Mouse (Mus musculus) kidney, adult 2 months (tissue): ENCODE data around the gene Gjc1. TPM values are rescaled to one million over a fixed set of nuclear protein-coding genes. Genes with fewer than 3 reads are reported as not detected.
A peak's percentile ranks its signal among the peaks of the same experiment; 100 is the strongest.

Experiments
- DNase-seq: peaks from one replicate; pipeline ENCODE4 v3.0.0; 2021
- H3K27ac ChIP-seq: fragments of 200-500 bp; 2 replicates; pipeline ENCODE4 v1.5.1; 2012; ENCODE audit warnings: low read depth, low read length, control low read depth, inconsistent platforms; ENCODE audit not compliant: insufficient read depth
- H3K27me3 ChIP-seq: fragments of 200-500 bp; replicated peaks from 2 replicates; pipeline ENCODE4 v1.6.1; 2012; ENCODE audit warnings: mild to moderate bottlenecking, moderate library complexity, low read length, inconsistent platforms; ENCODE audit not compliant: control insufficient read depth, insufficient read depth
- H3K36me3 ChIP-seq: fragments of 200-500 bp; 2 replicates; pipeline ENCODE4 v1.6.1; 2012; ENCODE audit warnings: mild to moderate bottlenecking, moderate library complexity, low read length, inconsistent platforms; ENCODE audit not compliant: control insufficient read depth, insufficient read depth
- H3K4me1 ChIP-seq: fragments of 200-500 bp; 2 replicates; pipeline ENCODE4 v1.6.1; 2011; ENCODE audit warnings: low read length; ENCODE audit not compliant: control insufficient read depth, insufficient read depth
- H3K4me3 ChIP-seq: fragments of 200-500 bp; 2 replicates; pipeline ENCODE4 v1.5.1; 2011; ENCODE audit warnings: mild to moderate bottlenecking, low read depth, low read length, control low read depth; ENCODE audit not compliant: insufficient read depth
- CTCF ChIP-seq: fragments of 200-500 bp; conservative IDR thresholded peaks from 2 replicates; pipeline ENCODE4 v1.5.1; 2011; ENCODE audit warnings: low read depth, mild to moderate bottlenecking, control low read depth, low read length, moderate library complexity, mixed read lengths; ENCODE audit not compliant: insufficient read depth, insufficient read length
- POLR2A ChIP-seq: fragments of 200-500 bp; IDR thresholded peaks from one replicate; pipeline ENCODE4 v1.6.1; 2011; ENCODE audit warnings: low read depth, low read length, control low read depth
- WGBS: fragments of 180-500 bp; shearing (Covaris S2); methylation state at CpG from one replicate; pipeline ENCODE4 v1.1.7; 2018; 5-methylcytosine and 5-hydroxymethylcytosine counted together
- polyA plus RNA-seq: library from polyadenylated mRNA; depleted of rRNA; stranded (reverse); fragments of >200 nt; gene quantifications from 2 replicates; pipeline ENCODE4 v1.2.3, GENCODE M21; 2012

Gjc1 gene
- polyA plus RNA-seq, 1 experiment = 5.1 TPM

- Histone ChIP-seq H3K36me3 (peaks cover 5% of the 10 kb centered on the region), H3K27me3 (no peaks in the 10 kb centered on the region), H3K27ac (0 out of 2 replicates have a peak overlapping the region, but pooled peaks have one; percentile 28), H3K4me1 (no peaks in the 10 kb centered on the region), H3K4me3 (no peak overlapping the region)
- no peak for TF ChIP-seq POLR2A
- no peak for TF ChIP-seq CTCF
- DNase-seq = no peak
- 75% methylated on average over 10 of the region's 10 CpGs for WGBS
Measured at GRCm38 (mm10) chr11:102845926-102846325, 26.4 kb upstream of the Gjc1 start.

- Histone ChIP-seq H3K36me3 (peaks cover 3% of the 10 kb centered on the region), H3K27ac (peak overlapping the region; percentile 58), H3K27me3 (no peaks in the 10 kb centered on the region), H3K4me1 (no peaks in the 10 kb centered on the region), H3K4me3 (no peak overlapping the region)
- WGBS = 78% methylated on average over 9 of the region's 9 CpGs
- TF ChIP-seq POLR2A (no peak), CTCF (no peak)
- DNase-seq = no peak
Measured at GRCm38 (mm10) chr11:102838616-102839150, 19.2 kb upstream of the Gjc1 start.

GRCm38 (mm10) chr11:102838126-102838525, 18.6 kb upstream of the Gjc1 start:
- TF ChIP-seq CTCF (no peak), POLR2A (no peak)
- no peak overlapping the region for H3K4me3 ChIP-seq
- peak; percentile 35 for DNase-seq
- no peak overlapping the region; the same call in 1 of the 2 replicates for H3K27ac ChIP-seq
- no peaks in the 10 kb centered on the region for H3K27me3 ChIP-seq
- H3K36me3 ChIP-seq = peaks cover 3% of the 10 kb centered on the region
- WGBS = 82% methylated on average over 2 of the region's 2 CpGs
- H3K4me1 ChIP-seq = no peaks in the 10 kb centered on the region

GRCm38 (mm10) chr11:102837385-102837784, 17.9 kb upstream of the Gjc1 start:
- WGBS = 92% methylated on average over 1 of the region's 1 CpGs
- peaks cover 3% of the 10 kb centered on the region; the same call in 1 of the 2 replicates for H3K36me3 ChIP-seq
- no peaks in the 10 kb centered on the region for H3K4me1 ChIP-seq
- DNase-seq = no peak
- no peak overlapping the region; the same call in 1 of the 2 replicates for H3K27ac ChIP-seq
- H3K27me3 ChIP-seq = no peaks in the 10 kb centered on the region
- no peak overlapping the region for H3K4me3 ChIP-seq
- TF ChIP-seq POLR2A = no peak
- no peak for TF ChIP-seq CTCF

- H3K4me1 ChIP-seq = no peaks in the 10 kb centered on the region
- 75% methylated on average over 9 of the region's 9 CpGs for WGBS
- peaks cover 3% of the 10 kb centered on the region; the same call in 1 of the 2 replicates for H3K36me3 ChIP-seq
- TF ChIP-seq CTCF (no peak), POLR2A (no peak)
- H3K4me3 ChIP-seq = no peak overlapping the region
- peak overlapping the region; percentile 46; the same call in 1 of the 2 replicates for H3K27ac ChIP-seq
- DNase-seq = peak; percentile 30
- H3K27me3 ChIP-seq = no peaks in the 10 kb centered on the region
Measured at GRCm38 (mm10) chr11:102836146-102836545, 16.6 kb upstream of the Gjc1 start.

- 65% methylated on average over 4 of the region's 4 CpGs for WGBS
- no peak within 1 kb of the TSS for H3K4me3 ChIP-seq
Measured at GRCm38 (mm10) chr11:102835549-102835948, 16.0 kb upstream of the Gjc1 start, which contains the start of gene Higd1b. Gene Higd1b (plus strand): TSS chr11:102835849.

GRCm38 (mm10) chr11:102834219-102834618, 14.7 kb upstream of the Gjc1 start:
- no peak for TF ChIP-seq POLR2A
- no peak for TF ChIP-seq CTCF
- DNase-seq = no peak
- H3K4me1 ChIP-seq = no peaks in the 10 kb centered on the region
- H3K36me3 ChIP-seq = no peaks in the 10 kb centered on the region
- H3K4me3 ChIP-seq = no peak overlapping the region
- no peak overlapping the region for H3K27ac ChIP-seq
- H3K27me3 ChIP-seq = no peaks in the 10 kb centered on the region
- 89% methylated on average over 10 of the region's 10 CpGs for WGBS

More at GRCm38 (mm10) chr11:102835549-102835948, 16.0 kb upstream of the Gjc1 start, which contains the start of gene Higd1b:
- peak within 1 kb of the TSS; percentile 46; the same call in 1 of the 2 replicates for H3K27ac ChIP-seq
- H3K27me3 ChIP-seq = no peaks in the 10 kb centered on the region
- H3K36me3 ChIP-seq = no peaks in the 10 kb centered on the region
- no peaks in the 10 kb centered on the region for H3K4me1 ChIP-seq
- TF ChIP-seq POLR2A (no peak), CTCF (no peak)
- no peak for DNase-seq
